Comparison of ENCODE assay signal across 10 mouse cellular contexts in genomic region chr2:67564851-67565479, GRCm38 (mm10). TPM values are rescaled to one million over a fixed set of nuclear protein-coding genes. Genes with fewer than 3 reads are reported as not detected.
DNase-seq lines count a peak whose midpoint lies in the region; ATAC-seq and TF ChIP-seq lines count a peak whose summit lies in the region.
"Had no signal": no experiment of that assay in that cellular context is flagged by ENCODE, and none has a peak within 500 bp of the region (broad histone marks: within the 10 kb centered on the region; RNA-seq: fewer than 3 reads in every experiment).

No protein-coding gene starts in this region.

- peak overlapping the region; percentile 81 for H3K9ac ChIP-seq in heart, embryonic 13.5 days
- no peak overlapping the region for H3K9ac ChIP-seq in liver, embryonic 13.5 days

- H3K4me3 ChIP-seq in megakaryocyte, embryonic 14.5 days (replicated peaks): peak overlapping the region; percentile 90
- H3K4me3 ChIP-seq in embryonic fibroblast, embryonic 13.5 days (ENCODE audit: insufficient read depth, low read length): peak overlapping the region; percentile 55
- H3K4me3 ChIP-seq in heart, embryonic 13.5 days: peak overlapping the region; percentile 70
- H3K4me3 ChIP-seq in liver, embryonic 13.5 days (replicated peaks): peak overlapping the region; percentile 51

- DNase-seq in layer of hippocampus, adult 18-20 months (ENCODE audit: low spot score in 2 of 2): peak; percentile 45 to 76
- DNase-seq in liver, embryonic 13.5 days: no peak
- DNase-seq in ovary, postnatal 14 days (ENCODE audit: low spot score): peak; percentile 13
- DNase-seq in spleen, adult 18-20 months: no peak

- no peak overlapping the region for H3K27ac ChIP-seq in embryonic fibroblast, embryonic 13.5 days (ENCODE audit: insufficient read depth, low read length)
- peak overlapping the region; percentile 74; the same call in 1 of the 2 replicates for H3K27ac ChIP-seq in heart, embryonic 13.5 days (replicated peaks)
- no peak overlapping the region for H3K27ac ChIP-seq in liver, embryonic 13.5 days
- H3K27ac ChIP-seq: macrophage had no signal

- H3K4me1 ChIP-seq in megakaryocyte, embryonic 14.5 days: peaks cover 20% of the 10 kb centered on the region
- no peaks in the 10 kb centered on the region for H3K4me1 ChIP-seq in embryonic fibroblast, embryonic 13.5 days (ENCODE audit: control insufficient read depth, insufficient read depth, low read length)
- H3K4me1 ChIP-seq in heart, embryonic 13.5 days: peaks cover 14% of the 10 kb centered on the region
- 0 out of 2 replicates have a peak, but pooled peaks cover 4% of the 10 kb centered on the region for H3K4me1 ChIP-seq in liver, embryonic 13.5 days (replicated peaks)

- H3K9me3 ChIP-seq in megakaryocyte, embryonic 14.5 days: 0 out of 2 replicates have a peak, but pooled peaks cover 3% of the 10 kb centered on the region
- H3K9me3 ChIP-seq in heart, embryonic 13.5 days: no peaks in the 10 kb centered on the region
- H3K9me3 ChIP-seq in liver, embryonic 13.5 days (replicated peaks): no peaks in the 10 kb centered on the region

- peak overlapping the region; percentile 95 for H3K4me2 ChIP-seq in heart, embryonic 13.5 days
- H3K4me2 ChIP-seq in liver, embryonic 13.5 days: peak overlapping the region; percentile 59

- no peak for ATAC-seq in megakaryocyte, adult 5-6 weeks (ENCODE audit: poor library complexity, severe bottlenecking)
- peak; percentile 33; the same call in 1 of the 2 replicates for ATAC-seq in heart, embryonic 13.5 days (ENCODE audit: extremely low read depth, insufficient number of reproducible peaks, low FRiP score, low TSS enrichment)
- ATAC-seq in liver, embryonic 13.5 days (ENCODE audit: low read depth): peak; percentile 12; the same call in 1 of the 2 replicates

- H3K27me3 ChIP-seq in megakaryocyte, embryonic 14.5 days (replicated peaks): peaks cover 33% of the 10 kb centered on the region
- 0 out of 2 replicates have a peak, but pooled peaks cover 4% of the 10 kb centered on the region for H3K27me3 ChIP-seq in heart, embryonic 13.5 days (replicated peaks)
- H3K27me3 ChIP-seq in liver, embryonic 13.5 days: peaks cover 35% of the 10 kb centered on the region

- H3K36me3 ChIP-seq in megakaryocyte, embryonic 14.5 days (replicated peaks; ENCODE audit: low read length): no peaks in the 10 kb centered on the region
- no peaks in the 10 kb centered on the region for H3K36me3 ChIP-seq in heart, embryonic 13.5 days
- no peaks in the 10 kb centered on the region for H3K36me3 ChIP-seq in liver, embryonic 13.5 days

- no peak for TF ChIP-seq POLR2A in embryonic fibroblast, embryonic 13.5 days (IDR thresholded peaks at IDR 0.05; ENCODE audit: low read depth, low read length)

- 0 out of 2 replicates have a peak, but pooled peaks have one; percentile 4 for TF ChIP-seq CTCF in embryonic fibroblast, embryonic 13.5 days (IDR thresholded peaks at IDR 0.05; ENCODE audit: borderline replicate concordance, insufficient read depth, low read length)

- 3% methylated on average over 23 of the region's 23 CpGs for WGBS in heart, embryonic 13.5 days
- WGBS in liver, embryonic 13.5 days (ENCODE audit: insufficient replicate concordance): 4% methylated on average over 23 of the region's 23 CpGs

RNA-seq across cellular contexts. Expression of gene B3galt1, which starts 0.7 kb away (rescaled TPM):
- polyA plus RNA-seq in megakaryocyte, embryonic 14.5 days (2012; ENCODE audit: insufficient read depth, low replicate concordance): not detected in 2 replicates
- not detected in 2 replicates for total RNA-seq in megakaryocyte, adult 5-6 weeks (2015)
- not detected in 2 replicates for total RNA-seq in megakaryocyte, adult 5-6 weeks (2017)
- polyA plus RNA-seq in embryonic fibroblast, embryonic 13.5 days (2011; ENCODE audit: insufficient read length, low read depth, missing spikeins): 2.1 and 3.7 TPM in 2 replicates
- polyA plus RNA-seq in heart, embryonic 13.5 days (2015; fragmentation: Nextera tagmentation; extraction: Ambion mirVana): 6.0 and 6.8 TPM in 2 replicates
- 10 to 100 TPM; 79.0 to 82.1 TPM for total RNA-seq in layer of hippocampus, adult 18-20 months (2021)
- 0.13 and 0.33 TPM in 2 replicates for polyA plus RNA-seq in liver, embryonic 13.5 days (2015; fragmentation: Nextera tagmentation; extraction: Ambion mirVana)
- total RNA-seq: MEL had no signal
- polyA plus RNA-seq: macrophage had no signal

Comparison
In these comparisons a context has a peak if more than half of its experiments do, and no peak if none do; other contexts are left out.
1. DNase-seq: peak in layer of hippocampus, adult 18-20 months (2 of 2) and ovary, postnatal 14 days (single experiment); none in liver, embryonic 13.5 days (single experiment) and spleen, adult 18-20 months (0 of 2).
2. Peak in every context shown above with its lines, with median percentiles within 50 percentile points of each other: H3K4me3 ChIP-seq.